Comparison of ENCODE assay signal across 25 mouse cellular contexts in the genomic region with DNA sequence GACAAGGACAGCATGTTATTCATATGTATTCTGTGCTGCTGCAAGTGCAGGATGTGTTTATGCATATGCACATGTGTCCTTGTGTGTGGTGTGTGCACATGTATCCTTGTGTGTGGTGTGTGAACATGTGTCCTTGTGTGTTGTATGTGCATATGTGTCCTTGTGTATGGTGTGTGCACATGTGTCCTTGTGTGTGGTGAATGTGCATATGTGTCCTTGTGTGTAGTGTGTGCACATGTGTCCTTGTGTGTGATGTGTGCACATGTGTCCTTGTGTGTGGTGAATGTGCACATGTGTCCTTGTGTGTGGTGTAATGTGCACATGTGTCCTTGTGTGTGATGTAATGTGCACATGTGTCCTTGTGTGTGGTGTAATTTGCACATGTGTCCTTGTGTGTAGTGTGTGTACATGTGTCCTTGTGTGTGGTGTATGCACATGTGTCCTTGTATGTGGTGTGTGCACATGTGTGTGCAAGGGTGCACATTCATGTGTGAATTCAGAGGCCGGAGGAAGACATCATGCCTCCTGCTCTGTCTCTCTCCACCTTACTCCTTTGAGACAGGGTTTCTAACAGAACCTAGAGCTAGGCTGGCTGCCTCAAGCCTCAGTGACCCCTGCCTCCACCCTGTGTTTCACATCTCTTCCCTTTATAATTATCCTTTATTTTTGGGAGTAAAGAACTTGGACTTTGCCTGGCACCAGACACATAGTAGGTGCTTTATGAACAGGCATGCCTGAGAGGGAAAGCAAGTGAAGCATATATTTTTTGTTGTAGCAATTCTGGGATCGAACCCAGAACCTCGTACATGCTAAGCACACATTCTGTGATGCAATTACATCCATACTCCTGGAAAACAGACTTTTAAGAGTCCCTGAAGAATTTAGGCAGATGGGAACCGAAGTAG.
"Had no signal": no experiment of that assay in that cellular context is flagged by ENCODE, and none has a peak within 500 bp of the region (broad histone marks: within the 10 kb centered on the region; RNA-seq: fewer than 3 reads in every experiment).

No protein-coding gene starts in this region.

- H3K27me3 ChIP-seq: heart, embryonic 12.5 days; hindbrain, embryonic 15.5 days; limb, embryonic 12.5 days; liver, embryonic 13.5 days; liver, embryonic 15.5 days had no signal

- H3K4me3 ChIP-seq: heart, embryonic 12.5 days; hindbrain, embryonic 13.5 days; hindbrain, embryonic 15.5 days; kidney, embryonic 15.5 days; limb, embryonic 10.5 days; limb, embryonic 12.5 days; liver, embryonic 13.5 days; liver, embryonic 15.5 days had no signal

- ATAC-seq: hindbrain, postnatal 0 days; intestine, embryonic 16.5 days had no signal

- H3K9ac ChIP-seq: heart, embryonic 12.5 days; hindbrain, embryonic 13.5 days; hindbrain, embryonic 15.5 days; kidney, embryonic 15.5 days; limb, embryonic 12.5 days; liver, embryonic 13.5 days; liver, embryonic 15.5 days had no signal

- H3K9me3 ChIP-seq: hindbrain, embryonic 15.5 days; kidney, embryonic 15.5 days; limb, embryonic 10.5 days; liver, embryonic 13.5 days; liver, embryonic 15.5 days had no signal

- H3K36me3 ChIP-seq: hindbrain, embryonic 13.5 days; kidney, embryonic 15.5 days; limb, embryonic 10.5 days; limb, embryonic 12.5 days; liver, embryonic 13.5 days; liver, embryonic 15.5 days had no signal

- H3K27ac ChIP-seq: hindbrain, embryonic 13.5 days; hindbrain, embryonic 15.5 days; hindbrain, postnatal 0 days; kidney, embryonic 15.5 days; kidney, postnatal 0 days; limb, embryonic 10.5 days; limb, embryonic 12.5 days; liver, embryonic 13.5 days; liver, embryonic 15.5 days had no signal

- H3K4me1 ChIP-seq: limb, embryonic 10.5 days; limb, embryonic 12.5 days had no signal

- H3K4me2 ChIP-seq: heart, embryonic 12.5 days; hindbrain, embryonic 13.5 days; hindbrain, embryonic 15.5 days; kidney, embryonic 15.5 days; limb, embryonic 12.5 days; liver, embryonic 11.5 days; liver, embryonic 13.5 days; liver, embryonic 15.5 days had no signal

- DNase-seq: gastrocnemius, postnatal 14 days; gastrocnemius, postnatal 36 days; heart, adult 18-20 months; heart, postnatal 14 days; heart, postnatal 36 days; kidney, adult 11 months; kidney, adult 2 months; kidney, adult 9 months; kidney, postnatal 14 days; kidney, postnatal 36 days; layer of hippocampus, adult 9-11 months; layer of hippocampus, postnatal 36 days; liver; liver, embryonic 13.5 days had no signal
